In genomic region chr10:110563057-110563456, GRCm38 (mm10) we compare ENCODE assay signal across 18 mouse cellular contexts.
"Had no signal": no experiment of that assay in that cellular context is flagged by ENCODE, and none has a peak within 500 bp of the region (broad histone marks: within the 10 kb centered on the region; RNA-seq: fewer than 3 reads in every experiment).

No protein-coding gene starts in this region.

- H3K27ac ChIP-seq: liver, embryonic 15.5 days; lung, embryonic 15.5 days; macrophage; midbrain, embryonic 12.5 days; neural tube, embryonic 12.5 days had no signal

- H3K9me3 ChIP-seq: liver, embryonic 15.5 days; lung, embryonic 15.5 days; midbrain, embryonic 12.5 days; neural tube, embryonic 12.5 days had no signal

- DNase-seq: liver, postnatal 0 days; lung, adult 2 months; lung, postnatal 14 days; lung, postnatal 36 days; midbrain, embryonic 14.5 days; right cerebral cortex, postnatal 25 days; right cerebral cortex, postnatal 4 days; spleen, adult 18-20 months; thymus, adult 18-20 months; thymus, postnatal 14 days; thymus, postnatal 36 days had no signal

- H3K4me1 ChIP-seq: liver, embryonic 15.5 days; lung, embryonic 15.5 days; megakaryocyte, embryonic 14.5 days; neural tube, embryonic 12.5 days had no signal

- H3K9ac ChIP-seq: liver, embryonic 15.5 days; liver, postnatal 0 days; lung, embryonic 15.5 days; midbrain, embryonic 12.5 days; neural tube, embryonic 12.5 days had no signal

- H3K36me3 ChIP-seq: liver, embryonic 15.5 days; lung, embryonic 15.5 days; midbrain, embryonic 12.5 days; neural tube, embryonic 12.5 days had no signal

- H3K4me3 ChIP-seq: liver, embryonic 15.5 days; lung, embryonic 15.5 days; megakaryocyte, embryonic 14.5 days; midbrain, embryonic 12.5 days; neural tube, embryonic 12.5 days had no signal

- H3K4me2 ChIP-seq: liver, embryonic 15.5 days; lung, embryonic 15.5 days; midbrain, embryonic 12.5 days; neural tube, embryonic 12.5 days had no signal

- ATAC-seq: liver, postnatal 0 days; lung, postnatal 0 days had no signal

- H3K27me3 ChIP-seq: liver, embryonic 15.5 days; lung, embryonic 15.5 days; megakaryocyte, embryonic 14.5 days; midbrain, embryonic 12.5 days; neural tube, embryonic 12.5 days had no signal
